Mouse (Mus musculus) ES-E14 (cell line): ENCODE results near the gene Blvrb. TPM values are rescaled to one million over a fixed set of nuclear protein-coding genes. Genes with fewer than 3 reads are reported as not detected.

Source experiments
- DNase-seq: peaks from one replicate; pipeline ENCODE4 v3.0.0-alpha.2; 2013; ENCODE audit warnings: low read depth, low spot score
- H3K27ac ChIP-seq: 2 replicates; pipeline ENCODE4 v1.5.1; 2012; ENCODE audit warnings: low read depth, mild to moderate bottlenecking, low read length, moderate library complexity, mixed read lengths; ENCODE audit not compliant: poor library complexity, insufficient read depth, severe bottlenecking
- H3K36me3 ChIP-seq: 2 replicates; pipeline ENCODE4 v1.6.1; 2012; ENCODE audit warnings: mild to moderate bottlenecking, low read length, moderate library complexity, mixed read lengths; ENCODE audit not compliant: control insufficient read depth, poor library complexity, insufficient read depth, severe bottlenecking
- H3K4me1 ChIP-seq, 2 experiments: fragments of 150-350 bp in 1 of 2; sonication (generic) in 1 of 2; 2 replicates each; pipeline ENCODE4 v1.6.1; 2012; ENCODE audit warnings: low read length in 2 of 2, mild to moderate bottlenecking in 1 of 2, mixed read lengths in 1 of 2; ENCODE audit not compliant: control insufficient read depth in 2 of 2, insufficient read depth in 2 of 2, poor library complexity in 1 of 2
- H3K4me3 ChIP-seq, 2 experiments: fragments of 150-350 bp in 1 of 2; sonication (generic) in 1 of 2; 2 replicates each; pipeline ENCODE4 v1.5.1; 2012; ENCODE audit warnings: low read length in 2 of 2, low read depth in 1 of 2, mild to moderate bottlenecking in 1 of 2, mixed read lengths in 1 of 2; ENCODE audit not compliant: insufficient read depth in 1 of 2, poor library complexity in 1 of 2, severe bottlenecking in 1 of 2
- H3K9ac ChIP-seq: 2 replicates; pipeline ENCODE4 v1.6.1; 2012; ENCODE audit warnings: low read depth, mild to moderate bottlenecking, low read length, mixed read lengths; ENCODE audit not compliant: poor library complexity, insufficient read depth, severe bottlenecking
- H3K9me3 ChIP-seq: fragments of 150-350 bp; sonication (generic); 2 replicates; pipeline ENCODE4 v1.6.1; 2012; ENCODE audit warnings: low read depth, mild to moderate bottlenecking, low read length; ENCODE audit not compliant: control insufficient read depth, insufficient read depth
- CHD2 ChIP-seq: IDR thresholded peaks from 2 replicates; pipeline ENCODE4 v1.6.1; 2014; ENCODE audit warnings: mild to moderate bottlenecking, low read depth, low read length, inconsistent platforms
- HCFC1 ChIP-seq: IDR thresholded peaks from 2 replicates; pipeline ENCODE4 v1.6.1; 2012; ENCODE audit warnings: low read length, inconsistent platforms, borderline replicate concordance; ENCODE audit not compliant: insufficient read depth
- MAFK ChIP-seq: IDR thresholded peaks from 2 replicates; pipeline ENCODE4 v1.6.1; 2014; ENCODE audit warnings: mild to moderate bottlenecking, low read depth, low read length, inconsistent platforms; ENCODE audit not compliant: insufficient read depth
- ZC3H11A ChIP-seq: IDR thresholded peaks from 2 replicates; pipeline ENCODE4 v1.6.1; 2012; ENCODE audit warnings: low read depth, mild to moderate bottlenecking, inconsistent platforms, low read length, borderline replicate concordance
- ZNF384 ChIP-seq: IDR thresholded peaks from 2 replicates; pipeline ENCODE4 v1.6.1; 2012; ENCODE audit warnings: low read depth, low read length, inconsistent platforms
- in situ Hi-C, 2 experiments: fragments of 600-800 bp; cut with MboI; formaldehyde crosslinking; loops; one replicate each; pipeline ENCODE4 v1.15.1; 2025; ENCODE audit warnings: low sequenced_read_pairs in 2 of 2, inconsistent platforms in 1 of 2; ENCODE audit not compliant: unreplicated experiment in 2 of 2
- total RNA-seq: library from RNA; depleted of rRNA; stranded (reverse); fragments of 300-350 nt; gene quantifications from 2 replicates; pipeline ENCODE4 v1.2.3, GENCODE M21; 2012

The Blvrb gene
- total RNA-seq, 1 experiment: 29.6 TPM

- no peak overlapping the region for H3K4me3 ChIP-seq
- no peak overlapping the region for H3K9ac ChIP-seq
- TF ChIP-seq CHD2 (no peak), ZNF384 (no peak), MAFK (no peak), ZC3H11A (no peak), HCFC1 (no peak)
- no peak overlapping the region for H3K27ac ChIP-seq
- peaks cover 0 to 6% of the 10 kb centered on the region in 2 experiments; a peak in 2 of 4 replicates for H3K4me1 ChIP-seq
- H3K36me3 ChIP-seq: peaks cover 2% of the 10 kb centered on the region; the same call in 1 of the 2 replicates
- H3K9me3 ChIP-seq: no peaks in the 10 kb centered on the region
- in situ Hi-C loops: no loop called here
- no peak for DNase-seq
Measured at GRCm38 (mm10) chr7:27429135-27429534, 18.6 kb upstream of the Blvrb start.

- Histone ChIP-seq H3K9me3 (no peaks in the 10 kb centered on the region), H3K27ac (peak overlapping the region; percentile 14), H3K4me3 (peak overlapping the region; percentile 51 to 58), H3K36me3 (no peaks in the 10 kb centered on the region), H3K9ac (peak overlapping the region; percentile 72; the same call in 1 of the 2 replicates), H3K4me1 (peaks cover 0 to 9% of the 10 kb centered on the region in 2 experiments; a peak in 2 of 4 replicates)
- TF ChIP-seq ZC3H11A (no peak), HCFC1 (no peak), MAFK (no peak), CHD2 (no peak), ZNF384 (no peak)
- peak; percentile 91 for DNase-seq
- in situ Hi-C loops: no loop called here
Measured at GRCm38 (mm10) chr7:27433349-27433748, 14.4 kb upstream of the Blvrb start.

- H3K27ac ChIP-seq: peak overlapping the region; percentile 7; the same call in 1 of the 2 replicates
- no peaks in the 10 kb centered on the region for H3K36me3 ChIP-seq
- TF ChIP-seq ZNF384: no peak
- TF ChIP-seq ZC3H11A: no peak
- TF ChIP-seq CHD2: no peak
- H3K4me1 ChIP-seq: peaks cover 0 to 9% of the 10 kb centered on the region in 2 experiments; a peak in 2 of 4 replicates
- H3K9me3 ChIP-seq: no peaks in the 10 kb centered on the region
- peak overlapping the region; percentile 19; the same call in 1 of the 2 replicates for H3K9ac ChIP-seq
- in situ Hi-C loops: no loop called here
- peak overlapping the region; percentile 51 to 58 for H3K4me3 ChIP-seq
- peak; percentile 86 for DNase-seq
Measured at GRCm38 (mm10) chr7:27433794-27434193, 14.0 kb upstream of the Blvrb start.

DNA sequence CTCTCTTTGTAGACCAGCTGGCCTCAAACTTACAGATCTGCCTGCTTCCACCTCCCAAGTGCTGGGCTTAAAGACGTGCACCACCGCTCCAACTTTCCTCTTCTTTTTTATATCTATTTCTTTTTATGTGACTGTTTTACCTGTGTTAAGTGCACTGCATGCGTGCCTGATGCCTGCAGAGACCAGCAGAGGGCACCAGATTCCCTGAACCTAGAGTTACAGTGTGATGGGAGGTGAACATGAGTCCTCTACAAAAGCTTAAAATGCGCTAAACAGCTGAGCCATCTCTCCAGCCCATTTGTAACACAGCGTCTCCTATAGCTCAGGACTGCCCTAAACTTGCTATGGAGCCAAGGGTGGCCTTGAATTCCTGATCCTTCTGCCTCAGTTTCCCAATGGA is 10.2 kb upstream of the Blvrb start:
- in situ Hi-C loops: no loop called here
- TF ChIP-seq HCFC1 (no peak), MAFK (no peak), CHD2 (no peak), ZC3H11A (no peak), ZNF384 (no peak)
- DNase-seq: peak; percentile 63
- no peaks in the 10 kb centered on the region for H3K36me3 ChIP-seq
- no peak overlapping the region for H3K27ac ChIP-seq
- H3K9me3 ChIP-seq: no peaks in the 10 kb centered on the region
- peaks cover 0 to 12% of the 10 kb centered on the region in 2 experiments; a peak in 1 of 4 replicates for H3K4me1 ChIP-seq
- H3K4me3 ChIP-seq: no peak overlapping the region
- H3K9ac ChIP-seq: no peak overlapping the region

- in situ Hi-C loops: no loop called here
- H3K4me1 ChIP-seq: peaks cover 0 to 5% of the 10 kb centered on the region in 2 experiments; a peak in 1 of 4 replicates
- TF ChIP-seq CHD2 (no peak), MAFK (no peak), ZNF384 (peak; percentile 49; the same call in 1 of the 2 replicates), HCFC1 (no peak), ZC3H11A (no peak)
- H3K36me3 ChIP-seq: no peaks in the 10 kb centered on the region
- H3K9me3 ChIP-seq: no peaks in the 10 kb centered on the region
- no peak overlapping the region for H3K9ac ChIP-seq
- no peak overlapping the region for H3K27ac ChIP-seq
- H3K4me3 ChIP-seq: no peak overlapping the region
- DNase-seq: no peak
Measured at GRCm38 (mm10) chr7:27440014-27440413, 7.8 kb upstream of the Blvrb start.
